Mouse (Mus musculus): Measurements from ENCODE around the gene Herc2.

Gene Herc2

DNA sequence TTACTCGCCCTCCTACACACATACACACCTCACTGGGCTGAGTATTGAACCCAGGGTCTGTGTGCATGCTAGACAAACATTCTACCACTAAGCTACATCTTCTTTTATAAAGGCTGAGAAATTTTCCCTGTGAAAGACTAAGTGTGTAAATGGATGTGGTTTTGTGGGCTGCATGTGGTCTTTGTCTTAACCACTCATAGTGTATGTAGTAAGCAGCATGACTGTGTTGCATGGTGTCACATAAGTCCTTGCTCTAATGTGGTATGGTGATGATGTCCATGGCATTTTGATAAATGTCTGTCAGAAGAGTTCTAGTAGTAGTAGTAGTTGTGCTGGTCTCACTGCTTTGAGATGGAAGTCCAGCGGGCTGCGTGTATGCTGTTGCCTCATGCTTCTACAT lies 152.8 kb downstream of the Herc2 start:
- DNase-seq = no peak

DNA sequence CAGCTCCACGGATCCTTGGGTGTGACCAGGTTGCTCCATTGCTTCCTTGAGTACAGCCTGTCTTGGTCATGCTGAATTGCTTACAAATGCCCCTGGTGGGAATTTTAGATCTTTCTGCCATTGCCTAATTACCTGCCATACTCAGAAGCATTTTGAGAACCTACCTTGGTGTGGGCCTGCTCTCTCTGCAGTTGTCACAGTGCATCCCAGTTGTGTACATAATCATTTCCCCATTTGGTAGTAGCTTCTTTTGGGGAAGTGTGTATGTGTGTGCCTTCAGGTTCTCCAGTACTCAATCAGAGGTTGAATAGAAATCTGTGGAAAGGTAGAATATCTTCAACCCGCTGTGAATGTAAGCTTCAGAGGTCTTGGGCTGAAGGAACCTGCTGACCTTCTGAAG lies 153.3 kb downstream of the Herc2 start:
- DNase-seq = no peak

DNA sequence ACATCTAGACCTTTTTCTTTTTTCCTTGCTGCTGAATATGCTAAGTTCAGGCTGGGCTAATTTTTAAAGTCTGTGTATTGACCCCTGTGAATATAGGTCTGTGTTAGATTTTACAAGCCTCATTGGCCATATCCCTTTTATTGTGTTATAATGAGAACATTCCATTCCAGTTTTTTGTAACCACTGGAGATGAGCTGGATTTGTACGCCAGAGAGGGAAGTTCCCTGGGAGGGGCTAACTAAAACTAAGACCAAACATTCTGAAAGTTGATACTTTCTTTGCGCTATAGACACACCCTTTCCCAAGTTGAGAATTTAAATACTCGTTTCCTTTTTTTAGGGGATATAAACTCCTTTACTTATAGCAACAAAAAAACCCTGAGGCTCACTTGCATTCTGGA lies 154.9 kb downstream of the Herc2 start:
- no peak for DNase-seq

DNA sequence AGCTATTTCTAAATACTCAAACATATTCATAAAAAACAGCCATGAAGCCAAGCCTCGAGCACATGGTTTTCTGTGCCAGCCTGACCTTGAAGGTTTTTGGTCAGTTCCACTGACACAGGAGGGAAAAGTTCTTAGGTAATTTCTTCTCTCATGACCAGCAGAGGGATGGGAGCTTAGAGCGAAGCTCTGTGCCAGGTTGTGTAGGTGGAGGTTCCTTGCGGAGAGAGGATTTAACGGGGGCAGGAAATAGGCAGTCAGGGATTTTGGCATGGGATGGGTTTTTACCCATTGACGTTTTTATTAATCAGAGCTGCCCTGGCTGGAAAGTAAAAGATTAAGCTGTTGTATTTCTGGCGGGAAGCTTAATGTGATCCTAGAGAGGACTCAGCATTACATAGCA lies 170.8 kb downstream of the Herc2 start:
- DNase-seq = no peak

DNA sequence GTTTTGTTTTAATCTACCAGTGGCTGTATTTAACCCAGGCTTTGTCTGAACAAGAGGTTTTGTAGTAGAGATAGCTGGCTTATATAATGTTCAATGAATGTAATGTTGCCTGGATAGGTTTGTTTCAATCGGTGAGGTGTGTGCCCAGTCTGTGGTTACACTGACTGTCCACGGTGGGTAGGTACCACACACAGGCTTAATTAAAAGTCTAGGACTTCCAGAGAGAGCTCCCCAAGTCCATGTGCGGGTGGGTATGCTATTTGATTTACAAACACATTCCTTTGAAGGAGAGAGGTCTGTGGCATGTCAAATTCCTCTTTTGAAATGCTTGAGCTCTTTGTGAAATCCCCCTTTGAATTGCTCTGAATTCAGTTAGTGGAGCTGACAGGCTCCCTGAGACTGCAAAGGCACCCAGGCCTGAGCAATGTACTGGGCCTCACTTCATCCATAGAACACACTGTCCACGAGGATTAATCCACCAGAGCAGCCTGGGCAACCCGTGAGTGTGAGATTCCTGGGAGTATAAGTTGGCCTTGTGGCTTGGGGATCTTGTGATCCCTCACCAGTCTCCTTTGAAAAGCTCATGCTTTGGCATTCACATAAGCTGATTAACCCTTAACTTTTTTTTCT lies 185.9 kb downstream of the Herc2 start:
- DNase-seq = no peak

DNA sequence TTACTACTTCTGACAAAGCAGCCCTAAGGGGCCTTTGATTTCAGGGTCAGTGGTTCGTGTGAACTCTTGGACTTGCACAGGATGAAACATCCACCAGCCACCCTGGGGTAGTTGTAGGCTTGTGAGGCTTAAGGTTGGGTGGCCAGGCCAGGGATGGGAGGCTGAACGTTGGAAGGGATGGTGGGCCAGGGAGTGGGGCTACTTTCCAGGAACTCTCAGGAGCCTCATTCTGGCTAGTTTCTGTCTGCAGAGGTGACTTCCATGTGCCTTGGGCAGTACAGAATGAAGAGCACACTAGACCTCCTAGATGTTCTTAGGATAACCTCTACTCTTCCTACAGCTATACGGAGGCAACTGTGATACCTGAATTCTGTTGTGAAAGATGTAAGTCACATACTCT lies 186.6 kb downstream of the Herc2 start:
- DNase-seq = no peak

DNA sequence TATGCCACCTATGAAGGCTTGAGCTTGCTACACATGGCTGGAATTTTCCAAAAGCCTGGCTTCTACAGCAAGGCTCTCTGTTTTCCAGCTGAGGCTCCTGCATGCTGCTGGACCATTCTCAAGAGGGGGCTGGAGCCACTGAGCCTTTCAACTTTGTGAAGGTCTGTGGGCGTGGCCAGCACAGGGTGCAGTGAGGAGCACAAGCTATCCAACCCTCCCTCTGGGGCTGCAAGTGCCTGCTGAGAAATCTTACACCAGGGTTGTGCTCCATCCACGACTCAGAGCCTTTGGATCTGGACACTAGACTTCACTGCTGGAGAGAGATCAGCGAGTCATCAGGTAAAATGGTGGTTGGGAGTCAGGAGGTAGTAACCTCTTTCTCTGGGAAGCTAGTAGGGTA lies 189.5 kb downstream of the Herc2 start, which contains the start of gene Oca2:
TSS of gene Oca2 (plus strand) at position 218 of the 400 bp plus-strand sequence.
- no peak for DNase-seq

DNA sequence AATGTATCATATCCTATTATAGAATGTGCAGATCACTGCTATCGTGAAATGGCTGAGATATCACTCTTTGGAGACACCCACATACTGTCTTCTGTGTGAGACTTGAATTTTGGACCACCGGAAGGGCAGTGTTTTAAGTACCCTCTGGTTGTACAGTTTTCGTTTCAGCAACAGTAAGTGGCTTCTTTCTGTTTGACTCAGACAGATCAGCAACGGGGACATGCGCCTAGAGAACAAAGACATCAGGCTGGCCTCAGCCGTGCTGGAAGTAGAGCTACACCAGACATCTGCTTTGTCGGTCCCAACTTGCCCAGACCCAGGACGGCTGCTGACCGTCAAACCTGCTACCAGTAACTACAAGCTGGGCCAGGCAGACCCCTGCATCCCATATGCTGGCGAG lies 204.6 kb downstream of the Herc2 start:
- DNase-seq = no peak

DNA sequence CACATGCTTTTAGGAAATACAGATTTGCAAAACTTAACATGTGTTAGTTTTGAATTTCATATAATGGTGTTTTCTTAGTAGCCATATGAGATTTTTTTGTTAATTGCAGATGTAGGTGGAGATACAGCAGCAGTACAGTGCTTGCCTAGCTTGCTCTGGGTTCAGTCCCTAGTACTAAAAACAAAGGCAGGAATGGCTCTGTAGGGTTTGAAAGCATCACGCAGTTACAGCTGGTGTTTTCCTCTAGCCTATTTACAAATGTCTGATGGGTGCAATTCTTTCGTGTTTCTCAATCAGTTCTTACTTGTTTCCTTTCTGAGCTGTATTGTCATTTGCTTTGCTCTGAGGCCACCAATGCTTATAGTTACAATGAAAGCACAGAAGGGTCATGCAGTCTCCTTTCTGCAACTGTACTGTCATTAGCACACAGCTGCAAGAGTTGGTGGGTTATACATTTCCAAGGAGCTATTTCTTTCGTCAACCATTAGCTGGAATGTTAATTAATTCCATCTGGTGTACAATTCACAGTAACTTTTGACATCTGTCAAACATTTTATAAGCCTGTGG lies 208.0 kb downstream of the Herc2 start:
- DNase-seq = no peak

DNA sequence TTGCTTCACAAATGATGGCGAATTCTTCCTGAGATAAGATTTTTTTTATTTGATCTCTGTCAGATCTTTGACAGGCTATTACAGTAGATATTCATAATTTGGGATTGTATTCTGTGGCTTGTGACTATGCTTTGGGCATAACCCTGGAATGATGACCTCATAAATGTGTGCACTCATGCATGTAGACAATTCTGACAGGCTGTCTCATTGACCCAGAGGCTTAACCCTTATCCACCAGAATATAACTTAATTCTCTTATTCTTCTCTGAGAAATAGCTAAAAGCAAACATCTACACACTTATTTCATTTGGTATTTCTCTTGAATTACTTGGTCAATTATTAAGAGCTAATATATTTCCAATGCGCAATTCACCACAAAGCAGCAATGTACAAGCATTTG lies 227.5 kb downstream of the Herc2 start:
- DNase-seq = no peak
